In the genomic region with DNA sequence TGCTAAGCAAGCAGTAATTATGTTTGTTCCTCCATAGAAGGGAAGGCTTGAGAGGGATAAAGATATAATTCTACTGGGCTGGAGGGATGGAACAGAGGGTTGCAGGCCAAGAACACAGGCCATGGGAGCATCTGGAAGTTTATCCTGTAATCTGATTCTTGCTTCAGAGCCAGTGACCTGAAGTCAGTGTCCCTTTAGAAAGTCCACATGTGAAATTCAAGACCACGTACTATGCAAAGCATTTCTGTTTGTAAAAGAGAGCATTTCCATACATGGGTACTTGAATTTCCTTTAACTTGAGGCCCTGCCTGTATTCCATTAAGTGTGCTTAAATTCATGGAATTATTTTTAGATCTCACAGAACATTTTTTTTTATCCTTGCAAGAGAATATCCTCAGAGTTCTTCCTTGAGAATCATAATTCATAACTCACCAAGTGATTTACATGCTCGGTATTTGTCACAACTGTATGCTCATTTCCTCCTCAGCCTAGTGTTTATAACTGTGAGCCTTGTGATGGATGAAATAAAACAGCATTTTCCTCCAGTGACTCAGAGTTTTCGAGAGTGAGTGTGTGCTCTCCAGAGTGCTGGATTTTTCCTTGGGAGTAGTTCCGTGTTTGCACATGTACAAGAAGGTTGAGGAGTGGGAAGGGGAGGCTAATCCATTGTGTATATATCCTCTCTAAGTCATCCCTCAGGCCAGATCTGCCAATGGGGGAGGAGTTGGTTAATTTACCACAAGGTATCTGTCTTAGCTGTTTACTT, we compare ENCODE assay signal across 12 mouse cellular contexts.
A peak's percentile ranks its signal among the peaks of the same experiment; 100 is the strongest.
DNase-seq lines count a peak whose midpoint lies in the region; ATAC-seq and TF ChIP-seq lines count a peak whose summit lies in the region.
"Had no signal": no experiment of that assay in that cellular context is flagged by ENCODE, and none has a peak within 500 bp of the region (broad histone marks: within the 10 kb centered on the region; RNA-seq: fewer than 3 reads in every experiment).

No protein-coding gene starts in this region.

- no peaks in the 10 kb centered on the region for H3K4me1 ChIP-seq in embryonic facial prominence, embryonic 11.5 days (ENCODE audit: control insufficient read depth, insufficient read depth, low read length)
- peaks cover 21% of the 10 kb centered on the region for H3K4me1 ChIP-seq in embryonic facial prominence, embryonic 10.5 days
- no peaks in the 10 kb centered on the region for H3K4me1 ChIP-seq in limb, embryonic 15.5 days
- H3K4me1 ChIP-seq in limb, embryonic 10.5 days, result 0 out of 2 replicates have a peak, but pooled peaks cover 3% of the 10 kb centered on the region
- H3K4me1 ChIP-seq in intestine, postnatal 0 days (replicated peaks; ENCODE audit: control insufficient read depth, insufficient read depth, low read length), result peaks cover 10% of the 10 kb centered on the region; the same call in 1 of the 2 replicates
- no peaks in the 10 kb centered on the region; the same call in 1 of the 2 replicates for H3K4me1 ChIP-seq in stomach, postnatal 0 days (replicated peaks; ENCODE audit: control insufficient read depth, insufficient read depth)

- peak; percentile 41 for DNase-seq in embryonic facial prominence, embryonic 11.5 days (ENCODE audit: low spot score)
- DNase-seq in embryonic facial prominence, embryonic 10.5 days (ENCODE audit: low spot score), result no peak
- DNase-seq in limb, embryonic 10.5 days (ENCODE audit: low spot score), result no peak
- peak; percentile 41 for DNase-seq in stomach, postnatal 0 days (ENCODE audit: low spot score)
- no peak for DNase-seq in thymus, adult 18-20 months
- no peak for DNase-seq in gastrocnemius, adult 8-10 months (ENCODE audit: low spot score in 2 of 2)

- H3K4me3 ChIP-seq in embryonic facial prominence, embryonic 11.5 days (ENCODE audit: low read depth, low read length), result no peak overlapping the region
- H3K4me3 ChIP-seq in embryonic facial prominence, embryonic 10.5 days, result no peak overlapping the region
- H3K4me3 ChIP-seq in limb, embryonic 15.5 days, result no peak overlapping the region
- H3K4me3 ChIP-seq in limb, embryonic 10.5 days, result no peak overlapping the region
- no peak overlapping the region for H3K4me3 ChIP-seq in intestine, postnatal 0 days (ENCODE audit: low read depth, low read length)
- H3K4me3 ChIP-seq in stomach, postnatal 0 days (ENCODE audit: low read depth, low read length), result no peak overlapping the region
- H3K4me3 ChIP-seq: heart, embryonic 12.5 days; limb, embryonic 13.5 days had no signal

- no peak overlapping the region for H3K9ac ChIP-seq in embryonic facial prominence, embryonic 11.5 days (replicated peaks; ENCODE audit: low read length)
- no peak overlapping the region for H3K9ac ChIP-seq in limb, embryonic 15.5 days
- H3K9ac ChIP-seq in intestine, postnatal 0 days (ENCODE audit: low read depth, low read length), result no peak overlapping the region
- H3K9ac ChIP-seq in stomach, postnatal 0 days (ENCODE audit: low read length), result no peak overlapping the region
- H3K9ac ChIP-seq: heart, embryonic 12.5 days; limb, embryonic 13.5 days had no signal

- TF ChIP-seq EP300 in stomach, postnatal 0 days (optimal IDR thresholded peaks at IDR 0.05), result peak; percentile 13

- H3K9me3 ChIP-seq in embryonic facial prominence, embryonic 11.5 days (replicated peaks; ENCODE audit: control insufficient read depth, low read length), result no peaks in the 10 kb centered on the region
- H3K9me3 ChIP-seq in embryonic facial prominence, embryonic 10.5 days, result no peaks in the 10 kb centered on the region
- no peaks in the 10 kb centered on the region for H3K9me3 ChIP-seq in limb, embryonic 15.5 days
- no peaks in the 10 kb centered on the region for H3K9me3 ChIP-seq in limb, embryonic 10.5 days (replicated peaks)
- no peaks in the 10 kb centered on the region for H3K9me3 ChIP-seq in intestine, postnatal 0 days (ENCODE audit: control insufficient read depth)
- H3K9me3 ChIP-seq in stomach, postnatal 0 days (ENCODE audit: control insufficient read depth, low read length), result no peaks in the 10 kb centered on the region
- H3K9me3 ChIP-seq: heart, embryonic 12.5 days; limb, embryonic 13.5 days had no signal

- H3K36me3 ChIP-seq in embryonic facial prominence, embryonic 11.5 days (replicated peaks; ENCODE audit: control insufficient read depth, insufficient read depth, low read depth, low read length), result no peaks in the 10 kb centered on the region
- no peaks in the 10 kb centered on the region for H3K36me3 ChIP-seq in embryonic facial prominence, embryonic 10.5 days (replicated peaks)
- H3K36me3 ChIP-seq in limb, embryonic 15.5 days, result no peaks in the 10 kb centered on the region
- no peaks in the 10 kb centered on the region for H3K36me3 ChIP-seq in limb, embryonic 10.5 days
- H3K36me3 ChIP-seq in intestine, postnatal 0 days (ENCODE audit: control insufficient read depth, insufficient read depth), result no peaks in the 10 kb centered on the region
- no peaks in the 10 kb centered on the region for H3K36me3 ChIP-seq in stomach, postnatal 0 days (ENCODE audit: control insufficient read depth, insufficient read depth, low read length)
- H3K36me3 ChIP-seq: G1E; heart, embryonic 12.5 days; limb, embryonic 13.5 days had no signal

- ATAC-seq in embryonic facial prominence, embryonic 11.5 days (replicated peaks; ENCODE audit: insufficient number of reproducible peaks, low FRiP score, low TSS enrichment, low read depth), result no peak
- no peak for ATAC-seq in limb, embryonic 15.5 days (ENCODE audit: insufficient number of reproducible peaks, low FRiP score, low TSS enrichment, low read depth)
- ATAC-seq in intestine, postnatal 0 days, result peak; percentile 85
- ATAC-seq in stomach, postnatal 0 days (ENCODE audit: low FRiP score, low TSS enrichment), result peak; percentile 90
- ATAC-seq: hindbrain, embryonic 16.5 days had no signal

- H3K27ac ChIP-seq in embryonic facial prominence, embryonic 11.5 days (replicated peaks; ENCODE audit: low read depth, low read length), result 0 out of 2 replicates have a peak overlapping the region, but pooled peaks have one; percentile 13
- no peak overlapping the region for H3K27ac ChIP-seq in embryonic facial prominence, embryonic 10.5 days (replicated peaks)
- H3K27ac ChIP-seq in limb, embryonic 15.5 days, result 0 out of 2 replicates have a peak overlapping the region, but pooled peaks have one; percentile 8
- H3K27ac ChIP-seq in limb, embryonic 10.5 days, result no peak overlapping the region
- H3K27ac ChIP-seq in intestine, postnatal 0 days (ENCODE audit: low read depth, low read length), result peak overlapping the region; percentile 31; the same call in 1 of the 2 replicates
- peak overlapping the region; percentile 50 for H3K27ac ChIP-seq in stomach, postnatal 0 days (replicated peaks)
- H3K27ac ChIP-seq: limb, embryonic 13.5 days had no signal

- WGBS in embryonic facial prominence, embryonic 11.5 days, result 61% methylated on average over 4 of the region's 4 CpGs
- 62% methylated on average over 4 of the region's 4 CpGs for WGBS in embryonic facial prominence, embryonic 10.5 days
- 41% methylated on average over 4 of the region's 4 CpGs for WGBS in limb, embryonic 15.5 days
- 79% methylated on average over 4 of the region's 4 CpGs for WGBS in limb, embryonic 10.5 days
- WGBS in intestine, postnatal 0 days, result 16% methylated on average over 4 of the region's 4 CpGs
- WGBS in stomach, postnatal 0 days, result 9% methylated on average over 4 of the region's 4 CpGs

- no peaks in the 10 kb centered on the region for H3K27me3 ChIP-seq in embryonic facial prominence, embryonic 11.5 days (ENCODE audit: control insufficient read depth, insufficient read depth, low read length)
- no peaks in the 10 kb centered on the region for H3K27me3 ChIP-seq in embryonic facial prominence, embryonic 10.5 days (replicated peaks; ENCODE audit: low read depth, poor library complexity, severe bottlenecking)
- no peaks in the 10 kb centered on the region for H3K27me3 ChIP-seq in limb, embryonic 15.5 days
- H3K27me3 ChIP-seq in limb, embryonic 10.5 days (ENCODE audit: low read depth, poor library complexity, severe bottlenecking), result no peaks in the 10 kb centered on the region
- no peaks in the 10 kb centered on the region for H3K27me3 ChIP-seq in intestine, postnatal 0 days (replicated peaks; ENCODE audit: control insufficient read depth, insufficient read depth, low read length)
- no peaks in the 10 kb centered on the region for H3K27me3 ChIP-seq in stomach, postnatal 0 days (ENCODE audit: control insufficient read depth, insufficient read depth, low read length)
- H3K27me3 ChIP-seq: heart, embryonic 12.5 days; limb, embryonic 13.5 days had no signal

- H3K4me2 ChIP-seq in embryonic facial prominence, embryonic 11.5 days (ENCODE audit: low read depth, low read length), result no peak overlapping the region
- H3K4me2 ChIP-seq in limb, embryonic 15.5 days, result no peak overlapping the region
- H3K4me2 ChIP-seq in intestine, postnatal 0 days (replicated peaks; ENCODE audit: low read depth), result no peak overlapping the region
- H3K4me2 ChIP-seq in stomach, postnatal 0 days (replicated peaks; ENCODE audit: low read depth), result no peak overlapping the region
- H3K4me2 ChIP-seq: heart, embryonic 12.5 days; limb, embryonic 13.5 days had no signal

- TF ChIP-seq CTCF in intestine, postnatal 0 days (IDR thresholded peaks at IDR 0.05; ENCODE audit: low read depth), result no peak
- TF ChIP-seq CTCF in stomach, postnatal 0 days (IDR thresholded peaks at IDR 0.05; ENCODE audit: low read depth), result no peak

Comparison
In these comparisons a context has a peak if more than half of its experiments do, and no peak if none do; other contexts are left out.
1. DNase-seq: peak in embryonic facial prominence, embryonic 11.5 days (single experiment) and stomach, postnatal 0 days (single experiment); none in embryonic facial prominence, embryonic 10.5 days (single experiment), limb, embryonic 10.5 days (single experiment), thymus, adult 18-20 months (0 of 2) and gastrocnemius, adult 8-10 months (0 of 2).
2. H3K27ac ChIP-seq: peak in embryonic facial prominence, embryonic 11.5 days (single experiment), limb, embryonic 15.5 days (single experiment), intestine, postnatal 0 days (single experiment) and stomach, postnatal 0 days (single experiment); none in embryonic facial prominence, embryonic 10.5 days (single experiment) and limb, embryonic 10.5 days (single experiment).
3. ATAC-seq: peak in intestine, postnatal 0 days (single experiment) and stomach, postnatal 0 days (single experiment); none in embryonic facial prominence, embryonic 11.5 days (single experiment) and limb, embryonic 15.5 days (single experiment).